Mouse (Mus musculus) adrenal gland, adult (tissue): ENCODE data around the gene Akr1c14.
A peak's percentile ranks its signal among the peaks of the same experiment; 100 is the strongest.
"Not testable (repeated sequence)": the region's sequence is repeated elsewhere in the genome, so short reads cannot be mapped to it uniquely, and the experiment has no call there.

Experiments used
- DNase-seq, 2 experiments: peaks; one replicate each; pipeline ENCODE4 v3.0.0; 2022 to 2023; ENCODE audit warnings: low spot score in 1 of 2; ENCODE audit not compliant: inconsistent age in 2 of 2

Akr1c14 gene

GRCm38 (mm10) chr13:4048719-4049118, at the start of gene Akr1c14:
Gene Akr1c14 (plus strand): TSS chr13:4049011.
- no peak for DNase-seq

DNA sequence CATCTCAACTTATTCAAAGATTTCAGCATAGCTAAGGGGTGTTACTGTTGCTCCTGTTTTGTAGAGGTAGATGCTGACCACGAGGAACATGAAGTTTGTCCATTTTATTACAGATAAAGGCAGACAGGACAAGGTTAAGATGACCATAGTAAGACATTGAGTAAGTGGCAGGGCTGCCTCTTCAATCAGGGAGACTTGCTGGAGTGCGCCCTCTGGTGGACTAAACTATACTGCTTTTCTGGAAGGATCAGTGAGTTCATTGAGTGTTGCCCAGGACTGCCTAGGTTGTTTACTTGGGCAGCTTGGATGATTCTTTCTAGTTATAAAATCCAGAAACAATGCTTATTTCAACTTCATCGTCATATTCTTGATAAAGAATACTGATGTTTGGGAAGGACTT, 47.1 kb upstream of the Akr1c14 start:
- DNase-seq = peak; percentile 64 to 92

DNA sequence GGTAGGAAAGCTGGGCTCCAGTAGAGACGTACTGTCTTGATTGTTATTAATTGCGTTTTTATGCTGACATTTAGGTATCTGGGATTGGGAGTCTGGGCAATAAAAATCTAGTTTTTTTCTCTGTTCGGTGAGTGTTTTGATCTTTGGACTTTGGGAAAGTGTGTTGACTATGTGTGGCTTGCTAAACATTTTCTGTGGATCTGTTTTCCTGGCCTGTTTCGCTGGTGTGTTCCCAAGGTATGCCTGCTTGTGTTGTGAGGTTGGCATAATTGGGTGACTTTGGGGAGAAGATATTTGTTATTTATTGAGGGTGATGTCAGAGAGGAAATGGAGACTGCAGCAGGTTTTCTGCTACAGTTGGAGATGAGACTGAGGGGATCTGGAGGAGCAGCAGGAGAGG, 38.0 kb upstream of the Akr1c14 start:
- DNase-seq = no peak

- DNase-seq = no peak
Measured at GRCm38 (mm10) chr13:4013811-4014210, 35.0 kb upstream of the Akr1c14 start.

DNA sequence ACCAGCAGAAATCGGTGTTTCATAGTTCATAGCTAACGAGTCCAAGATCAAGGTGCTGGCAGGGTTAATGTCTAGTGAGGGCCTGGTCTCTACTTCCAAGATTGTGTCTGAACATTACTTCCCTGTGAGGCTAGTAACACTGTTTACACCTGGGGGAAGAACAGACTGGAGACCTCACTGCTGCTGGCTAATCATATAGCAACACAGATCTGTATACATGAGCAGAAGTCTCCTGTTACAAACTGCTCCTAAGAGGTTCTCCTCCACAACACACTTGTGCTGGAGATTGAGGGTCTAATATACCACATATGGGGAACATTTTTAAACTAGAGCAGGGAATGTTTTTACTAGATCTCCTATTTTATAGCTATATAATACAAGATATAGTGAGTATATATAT, 18.9 kb upstream of the Akr1c14 start:
- DNase-seq = no peak

- DNase-seq = peak; percentile 55 to 87
Measured at GRCm38 (mm10) chr13:4032512-4032911, 16.3 kb upstream of the Akr1c14 start.

DNA sequence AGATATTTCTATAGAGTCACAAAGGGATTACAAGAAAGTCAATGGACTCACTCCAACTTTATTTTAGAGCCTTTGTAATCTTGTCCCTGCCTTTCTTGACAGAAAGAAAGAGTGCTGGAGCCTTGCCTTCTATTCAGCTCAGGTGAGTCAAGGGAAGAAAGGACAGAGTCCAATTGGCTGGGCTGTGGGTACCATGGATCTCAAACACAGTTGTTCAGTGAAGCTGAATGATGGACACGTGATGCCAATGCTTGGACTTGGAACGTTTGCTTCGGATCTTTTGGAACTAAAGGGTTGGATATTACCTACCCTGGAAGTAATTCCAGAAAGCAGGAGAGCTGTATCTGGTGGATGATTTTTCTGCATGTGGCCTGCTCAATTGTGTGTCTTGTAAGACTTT, 13.8 kb upstream of the Akr1c14 start:
- no peak for DNase-seq

GRCm38 (mm10) chr13:4046113-4046512, 2.7 kb upstream of the Akr1c14 start:
- no peak for DNase-seq

GRCm38 (mm10) chr13:4046841-4047240, 2.0 kb upstream of the Akr1c14 start:
- no peak for DNase-seq

DNA sequence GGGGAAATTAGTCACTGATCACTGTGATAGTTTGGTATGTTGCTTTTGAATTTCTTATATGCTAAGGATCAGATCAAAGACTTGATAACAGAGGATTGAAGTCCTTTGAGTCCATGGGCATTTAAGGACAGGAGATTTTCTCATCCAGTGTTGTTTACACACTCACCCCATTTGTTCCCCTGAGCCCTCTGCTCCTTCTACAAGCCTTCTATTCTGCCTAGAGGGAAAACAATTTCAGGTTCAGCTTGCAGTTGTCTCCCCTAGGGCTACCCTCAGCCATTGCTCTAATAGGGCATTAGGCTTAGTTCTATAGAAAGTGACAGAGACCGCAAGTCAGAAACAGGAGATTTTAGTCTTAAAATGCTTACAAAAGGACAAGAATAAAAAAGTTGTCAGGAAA, 585 bp upstream of the Akr1c14 start:
- DNase-seq = no peak

- no peak for DNase-seq
Measured at GRCm38 (mm10) chr13:4049655-4050054, 844 bp downstream of the Akr1c14 start.

DNA sequence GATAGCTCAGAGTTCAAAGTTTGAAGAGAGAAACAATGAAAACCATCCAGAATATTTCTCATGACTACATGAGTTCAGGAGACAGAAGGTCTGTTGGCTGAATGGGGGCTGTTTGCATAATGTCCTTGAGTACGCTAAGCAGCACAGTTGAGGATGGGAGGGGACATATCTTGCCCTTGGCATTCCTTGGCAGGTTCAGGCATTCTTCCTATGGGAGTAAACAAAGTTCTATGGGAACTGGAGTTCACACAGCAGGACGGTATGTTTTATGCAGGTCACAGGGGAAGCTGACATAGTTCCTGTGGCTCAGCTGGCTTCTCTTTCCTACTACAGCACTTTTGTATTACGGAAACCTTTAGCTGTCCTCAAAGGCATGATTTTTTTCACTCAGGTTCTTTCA, 6.6 kb downstream of the Akr1c14 start:
- no peak for DNase-seq

DNA sequence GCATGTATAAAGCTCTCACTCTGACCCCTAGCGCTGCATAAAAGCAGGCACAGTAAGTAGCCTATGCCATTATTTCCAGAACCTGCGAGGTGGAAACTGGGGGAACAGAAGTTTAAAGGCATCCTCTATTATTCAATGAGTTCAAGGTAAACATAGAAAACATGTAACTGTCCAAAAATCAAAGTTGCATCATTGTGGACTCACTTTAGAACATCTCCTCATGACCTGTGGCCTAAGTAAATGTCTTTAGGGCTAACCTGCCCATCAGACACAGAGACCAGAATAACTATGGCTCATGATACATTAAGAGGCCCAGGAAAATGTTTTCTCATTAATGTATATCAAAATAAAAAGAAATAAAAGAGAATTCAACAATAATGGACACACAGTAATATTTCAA, 7.4 kb downstream of the Akr1c14 start:
- DNase-seq = no peak

GRCm38 (mm10) chr13:4058239-4058638, 9.4 kb downstream of the Akr1c14 start:
- DNase-seq = not testable (repeated sequence)

GRCm38 (mm10) chr13:4059363-4059762, 10.6 kb downstream of the Akr1c14 start:
- DNase-seq = no peak

- no peak for DNase-seq
Measured at GRCm38 (mm10) chr13:4060214-4060730, 11.5 kb downstream of the Akr1c14 start.

DNA sequence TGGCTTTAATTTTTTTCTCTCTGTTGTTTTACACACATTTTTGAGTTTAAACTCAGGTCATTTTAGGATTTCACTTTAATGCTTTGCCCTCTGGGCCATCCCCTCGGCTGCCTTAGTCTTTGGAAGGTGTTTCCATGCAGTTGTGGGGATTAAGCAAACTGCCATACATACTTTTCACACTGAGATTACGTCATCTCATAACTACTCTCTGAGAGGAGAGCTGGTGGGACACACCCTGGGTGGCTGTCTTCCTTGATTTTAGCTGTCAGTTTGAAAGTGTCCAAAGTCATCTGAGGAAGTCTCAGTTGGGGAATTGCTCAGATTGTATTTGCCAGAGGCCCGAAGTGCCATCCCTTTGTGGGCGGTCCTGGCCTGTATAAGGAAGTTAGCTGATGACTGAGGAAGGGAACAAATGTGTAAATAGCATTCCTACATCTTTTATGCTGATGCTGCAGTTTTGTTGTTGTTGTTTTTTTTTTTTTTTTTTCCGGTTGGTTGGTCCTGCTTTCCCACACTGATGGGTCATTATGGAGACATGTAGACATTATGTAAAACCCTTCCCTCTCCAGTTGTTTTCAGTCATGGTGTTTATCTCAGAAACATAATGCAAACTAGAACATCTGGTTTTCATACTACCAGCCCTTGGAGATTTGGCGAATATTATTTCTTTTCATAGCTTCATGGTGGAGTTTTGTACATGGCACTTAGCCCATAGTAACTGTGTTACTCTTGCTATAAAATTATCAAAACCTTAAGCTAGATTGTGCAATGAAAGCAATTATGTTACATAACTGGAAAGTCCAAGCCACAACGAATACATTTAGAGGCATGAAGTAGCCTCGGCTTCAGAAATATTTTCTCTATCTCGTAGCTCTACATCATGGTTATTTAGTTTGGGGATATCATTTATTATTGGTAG, 28.0 kb downstream of the Akr1c14 start:
- DNase-seq = no peak

DNA sequence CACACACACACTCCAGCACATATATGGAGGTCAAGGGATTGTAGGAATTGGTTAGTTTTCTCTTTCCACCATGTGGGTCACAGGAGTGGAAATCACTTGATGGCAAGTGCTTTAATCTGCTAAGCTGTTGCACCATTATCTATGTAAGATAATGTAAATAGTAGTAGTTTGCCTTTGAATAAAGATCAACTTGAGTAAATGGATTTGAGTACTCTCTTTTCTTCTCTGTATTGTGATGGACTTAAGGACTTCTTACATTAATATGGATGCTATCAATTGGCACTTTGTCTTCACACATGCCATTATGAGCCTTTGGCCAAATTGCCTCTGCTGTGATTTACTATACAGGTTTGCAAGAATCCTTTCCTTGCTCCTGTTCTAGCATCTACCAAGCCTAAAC, 31.1 kb downstream of the Akr1c14 start:
- DNase-seq = no peak

DNA sequence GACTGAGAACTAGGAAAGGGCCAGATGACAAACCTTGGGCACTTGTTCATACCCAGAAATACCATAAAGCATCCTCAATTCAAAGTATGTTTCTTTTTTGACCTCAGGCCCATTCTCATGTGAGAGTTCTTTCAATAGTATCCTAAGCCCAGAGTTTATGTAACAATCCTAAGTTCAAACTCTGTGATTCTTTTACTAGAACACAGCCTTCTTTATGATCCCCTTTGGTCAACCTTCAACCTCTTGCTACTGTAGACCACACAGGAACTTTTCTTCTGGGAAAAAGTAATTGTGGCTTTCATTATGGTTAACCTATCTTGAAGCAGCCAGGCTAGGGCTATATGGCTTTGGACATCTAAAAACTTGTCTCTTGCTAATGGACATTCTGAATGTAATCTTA, 52.9 kb downstream of the Akr1c14 start:
- DNase-seq = no peak

DNA sequence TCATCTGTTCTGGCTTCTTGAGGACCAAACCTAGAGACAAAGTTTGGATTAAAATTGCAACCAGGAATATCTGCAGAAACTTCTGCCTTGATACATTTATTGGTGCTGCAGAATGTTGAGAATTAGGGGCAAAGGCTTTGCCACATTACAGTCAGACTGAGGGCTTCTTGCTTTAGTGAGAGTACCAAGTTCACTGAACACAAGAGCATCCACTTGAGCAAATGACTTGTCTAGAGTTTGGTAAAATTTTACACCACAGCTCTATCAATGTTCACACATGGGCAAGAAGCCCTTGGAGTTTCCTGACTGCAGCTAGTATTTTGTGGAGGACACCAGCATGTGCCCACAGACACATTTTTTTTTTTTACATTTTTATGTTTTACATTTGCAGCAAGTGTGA, 53.9 kb downstream of the Akr1c14 start:
- no peak for DNase-seq

DNA sequence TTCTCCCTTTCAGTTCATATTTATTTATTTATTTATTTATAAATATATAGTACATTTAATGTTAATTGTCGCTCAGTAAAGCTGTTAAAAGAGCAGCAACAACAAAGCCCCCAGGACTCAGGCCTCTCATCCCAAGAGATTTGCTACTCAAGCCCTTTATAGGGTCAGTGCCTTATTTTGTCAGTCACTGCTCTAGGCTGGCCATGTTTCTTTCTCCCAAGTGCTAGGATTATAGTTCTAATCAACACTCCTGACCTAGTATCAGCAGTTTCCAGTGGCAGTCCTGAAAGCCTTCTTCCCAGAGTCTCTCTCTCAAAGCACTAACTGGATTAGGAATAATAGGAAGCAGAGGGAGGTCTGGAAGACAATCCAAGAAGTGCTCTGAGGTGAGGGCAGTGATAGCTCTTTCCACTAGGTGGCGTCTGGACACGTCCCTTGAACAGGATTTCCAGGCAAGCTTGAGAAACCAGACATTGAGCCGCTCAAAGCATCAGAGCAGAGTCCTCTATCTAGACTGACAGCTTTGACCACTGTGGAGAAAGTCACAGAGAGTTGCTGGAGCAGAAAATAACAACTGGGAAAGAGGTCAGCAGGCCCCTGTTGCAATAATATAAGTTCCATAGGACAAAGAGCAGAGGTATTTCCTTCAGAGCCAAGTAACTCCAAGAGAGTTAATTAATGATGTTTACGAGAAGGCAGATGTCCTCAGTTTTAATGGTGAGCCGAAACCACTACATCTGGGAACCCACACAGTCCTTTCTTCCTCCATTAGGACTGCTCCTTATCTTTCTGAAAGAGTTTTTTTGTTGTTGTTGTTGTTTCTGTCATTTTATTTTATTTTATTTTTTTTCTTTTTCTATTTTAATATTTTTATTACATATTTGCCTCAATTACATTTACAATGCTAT, 61.7 kb downstream of the Akr1c14 start:
- peak; percentile 37 to 83 for DNase-seq
